Mouse (Mus musculus): ENCODE results near the gene Plcb1.

Plcb1 gene

DNA sequence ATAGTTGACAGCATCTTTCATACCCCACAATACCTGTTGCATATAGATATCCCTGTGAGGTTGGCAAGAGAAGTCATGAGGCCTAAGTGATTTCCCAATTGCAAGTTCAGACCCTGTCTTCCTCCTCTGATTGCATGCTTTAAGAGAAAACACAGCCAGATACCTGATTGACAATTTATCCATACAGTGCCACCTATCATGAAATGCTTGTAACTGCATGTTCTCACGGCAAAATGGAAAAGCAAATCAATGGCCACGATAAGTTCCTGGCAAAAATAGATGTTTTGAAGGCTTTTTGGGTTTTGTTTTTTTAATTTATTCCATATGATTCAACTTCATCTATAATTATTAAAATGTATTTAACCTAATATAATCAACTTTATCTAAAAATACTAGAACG lies 497.9 kb downstream of the Plcb1 start:
- no peak for TF ChIP-seq GATA4 (IDR thresholded peaks at IDR 0.05; ENCODE audit: insufficient replicate concordance, low read length)

DNA sequence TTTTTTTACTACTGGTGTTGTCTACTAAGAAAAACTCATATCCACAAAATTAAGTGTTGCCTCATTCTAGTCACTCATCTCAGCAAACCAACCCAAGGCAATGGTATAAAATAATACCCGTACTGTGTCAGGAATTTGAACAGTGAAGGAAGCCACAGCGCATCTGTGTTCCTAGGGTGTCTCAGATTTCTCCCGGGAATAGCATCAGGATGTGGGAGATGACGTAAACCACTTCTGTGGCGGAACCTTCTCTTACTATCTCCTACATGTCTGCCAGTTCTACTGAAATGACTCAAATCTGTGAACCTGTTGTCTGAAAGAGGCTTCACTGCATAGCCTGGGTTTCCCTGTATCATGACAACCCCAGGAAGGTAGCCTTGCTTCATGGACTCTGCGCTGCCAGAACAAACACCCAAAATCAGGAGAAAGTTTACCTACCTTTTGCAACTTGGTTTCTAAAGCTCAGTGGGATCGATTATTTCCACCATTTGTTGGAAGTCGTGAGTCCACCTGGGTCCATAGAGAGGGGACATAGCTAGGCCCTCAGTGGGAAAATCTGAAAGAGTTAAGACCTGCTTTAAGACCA lies 510.4 kb downstream of the Plcb1 start:
- no peak; the same call in 1 of the 2 replicates for TF ChIP-seq GATA4 (IDR thresholded peaks at IDR 0.05; ENCODE audit: insufficient replicate concordance, low read length)

DNA sequence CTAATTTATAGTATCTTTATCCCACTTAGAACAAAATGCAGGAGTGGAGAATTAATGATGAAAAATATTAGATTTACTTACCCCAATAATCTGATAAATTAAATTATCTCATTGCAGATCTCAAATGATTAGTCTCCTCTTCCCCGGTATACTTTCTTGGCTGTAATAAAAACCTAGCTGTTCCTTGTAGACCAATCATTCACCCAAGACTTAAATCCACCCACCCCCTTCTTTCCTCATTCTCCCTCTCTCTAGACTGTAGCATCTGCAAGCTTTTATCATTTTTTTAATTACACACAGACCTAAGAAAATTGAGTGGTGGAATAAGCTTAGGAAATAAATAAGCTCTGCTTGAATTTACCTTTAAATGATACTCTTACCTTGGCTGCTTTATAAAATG lies 514.6 kb downstream of the Plcb1 start:
- TF ChIP-seq GATA4 (IDR thresholded peaks at IDR 0.05; ENCODE audit: insufficient replicate concordance, low read length): no peak

DNA sequence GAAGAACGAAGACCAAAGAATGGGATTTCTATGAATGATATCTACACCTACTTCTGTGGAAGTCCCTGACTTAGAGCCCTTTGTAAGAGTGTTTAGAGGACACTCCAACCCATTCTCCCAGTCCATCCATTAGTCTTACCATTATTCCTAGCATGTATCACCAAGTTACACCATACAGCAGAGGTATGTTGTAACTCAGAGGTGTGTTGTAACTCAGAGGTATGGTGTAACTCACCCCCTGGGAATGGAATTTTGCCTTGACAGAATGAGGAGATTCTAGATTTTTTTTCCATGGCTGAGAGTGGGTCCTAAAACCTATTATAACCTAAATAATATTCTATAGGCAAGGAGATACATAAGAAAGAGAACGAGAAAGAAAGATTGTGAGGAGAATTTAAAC lies 516.6 kb downstream of the Plcb1 start:
- no peak for TF ChIP-seq GATA4 (IDR thresholded peaks at IDR 0.05; ENCODE audit: insufficient replicate concordance, low read length)

DNA sequence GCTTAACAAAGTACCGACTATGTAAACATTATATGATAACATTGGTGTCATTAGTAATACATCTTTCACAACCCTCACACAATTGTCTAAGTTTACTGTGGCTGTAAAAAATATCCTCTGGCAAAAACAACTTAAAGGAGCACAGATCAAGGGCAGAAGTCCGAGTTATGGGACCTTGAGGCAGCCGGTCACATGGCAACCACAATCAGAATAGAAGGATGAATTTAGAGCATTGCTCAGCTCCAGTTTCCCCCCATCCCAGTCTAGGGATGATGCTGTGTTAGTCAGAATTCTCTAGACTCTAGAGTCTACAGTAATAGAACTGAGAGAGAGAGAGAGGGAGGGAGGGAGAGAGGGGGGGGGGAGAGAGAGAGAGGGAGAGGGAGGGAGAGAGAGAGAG lies 519.3 kb downstream of the Plcb1 start:
- no peak for TF ChIP-seq GATA4 (IDR thresholded peaks at IDR 0.05; ENCODE audit: insufficient replicate concordance, low read length)

DNA sequence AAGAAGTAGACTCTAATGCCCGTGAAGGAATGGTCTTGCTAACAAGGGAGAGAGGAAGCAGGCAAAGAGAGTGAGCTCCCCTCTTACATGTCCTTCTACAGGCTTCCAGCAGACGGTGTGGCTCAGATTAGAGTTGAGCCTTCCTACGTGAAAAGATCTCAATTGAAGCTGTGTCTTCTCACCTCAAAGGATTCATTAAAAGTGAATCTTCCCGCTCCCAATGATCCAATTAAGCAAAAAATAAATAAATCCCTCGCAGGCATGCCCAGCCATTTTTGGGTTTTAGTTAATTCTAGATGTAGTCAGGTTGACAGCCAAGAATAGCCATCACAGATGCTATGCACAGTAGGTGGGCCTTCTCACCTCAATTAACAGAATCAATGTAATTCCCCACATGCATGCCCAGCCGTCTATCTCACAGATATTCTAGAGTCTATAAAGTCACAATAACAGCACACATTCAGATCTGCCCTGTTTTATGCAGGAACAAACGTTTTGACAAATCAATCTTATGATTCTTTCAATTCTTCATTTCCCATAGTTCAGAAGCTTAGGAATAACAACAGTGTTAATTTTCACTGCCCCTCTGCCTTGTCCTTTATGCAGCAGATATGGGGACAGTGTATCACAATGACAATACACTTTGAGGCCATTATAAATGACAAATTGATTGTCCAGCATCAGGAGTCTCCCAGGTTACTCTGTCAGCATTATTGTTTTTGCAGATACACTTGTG lies 520.0 kb downstream of the Plcb1 start:
- TF ChIP-seq GATA4 (IDR thresholded peaks at IDR 0.05; ENCODE audit: insufficient replicate concordance, low read length): no peak

DNA sequence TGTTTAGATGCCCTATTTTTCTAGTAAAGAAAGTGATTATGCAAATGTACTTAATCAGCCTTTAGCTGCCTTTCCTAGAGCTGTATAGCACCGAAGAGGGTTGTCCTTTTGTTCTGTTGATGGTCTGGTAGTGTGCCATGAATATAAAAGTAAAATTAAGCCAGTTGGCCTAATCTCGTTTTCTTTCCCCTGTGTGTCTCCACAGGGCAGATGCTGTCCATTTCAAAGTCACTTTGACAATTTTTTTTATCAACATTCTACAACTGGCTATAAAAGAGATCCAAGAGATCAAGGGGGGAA lies 520.6 kb downstream of the Plcb1 start:
- TF ChIP-seq GATA4 (IDR thresholded peaks at IDR 0.05; ENCODE audit: insufficient replicate concordance, low read length): no peak

DNA sequence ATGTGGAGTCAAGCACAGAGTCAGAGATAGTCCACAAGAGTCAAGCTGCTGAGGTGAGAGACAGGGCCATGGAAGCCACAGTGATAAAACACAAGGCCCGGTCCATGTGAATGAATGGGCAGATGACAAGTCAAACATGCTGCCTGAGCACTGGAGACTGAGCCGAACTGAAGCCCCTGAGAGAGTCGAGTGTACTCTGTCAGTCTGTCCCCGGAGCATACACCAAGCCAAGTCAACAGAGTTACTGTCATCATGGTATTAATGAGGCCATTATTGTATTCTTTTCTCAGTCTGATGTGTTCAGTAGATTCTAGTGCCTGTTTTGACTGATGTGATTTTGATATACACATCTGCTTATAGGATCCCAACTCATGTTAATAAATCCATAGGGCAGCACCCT lies 521.9 kb downstream of the Plcb1 start:
- no peak for TF ChIP-seq GATA4 (IDR thresholded peaks at IDR 0.05; ENCODE audit: insufficient replicate concordance, low read length)

DNA sequence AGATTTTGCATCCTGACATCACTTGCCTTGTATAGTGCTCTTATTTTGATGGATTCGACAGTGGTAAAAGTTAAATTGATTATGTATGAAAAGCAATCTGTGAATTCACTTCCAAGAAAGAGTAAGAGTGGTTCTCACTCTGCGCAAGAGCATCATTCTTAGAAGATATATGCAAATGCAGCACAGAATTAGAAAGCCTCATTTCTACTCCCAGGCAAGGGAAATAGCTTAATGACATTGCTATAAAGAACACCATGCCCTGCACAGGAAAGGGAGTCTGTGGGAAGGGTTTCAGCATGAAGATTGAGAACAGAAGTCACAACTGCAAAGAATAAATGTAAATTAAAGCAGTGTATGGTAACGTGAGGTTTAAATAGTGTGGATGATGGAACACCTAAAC lies 530.1 kb downstream of the Plcb1 start:
- TF ChIP-seq GATA4 (IDR thresholded peaks at IDR 0.05; ENCODE audit: insufficient replicate concordance, low read length): no peak

DNA sequence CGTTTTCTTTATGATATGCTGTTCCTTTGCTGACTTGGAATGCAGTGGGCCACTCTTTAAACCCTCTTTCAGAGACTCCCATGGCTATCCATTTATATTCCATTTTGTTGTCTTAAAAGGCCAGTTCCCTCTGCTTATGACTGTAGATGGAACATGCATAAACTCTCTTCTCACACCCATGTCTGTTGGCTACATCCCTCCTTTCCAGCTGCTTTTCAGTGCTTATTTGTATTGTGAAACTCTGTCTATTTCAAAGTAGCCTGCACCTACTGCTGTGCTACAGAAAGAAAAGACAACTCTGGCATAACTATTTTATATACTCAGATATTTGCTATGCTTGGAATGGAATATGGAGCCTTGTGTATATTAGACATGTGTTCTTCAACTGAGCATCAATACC lies 532.3 kb downstream of the Plcb1 start:
- TF ChIP-seq GATA4 (IDR thresholded peaks at IDR 0.05; ENCODE audit: insufficient replicate concordance, low read length): no peak

DNA sequence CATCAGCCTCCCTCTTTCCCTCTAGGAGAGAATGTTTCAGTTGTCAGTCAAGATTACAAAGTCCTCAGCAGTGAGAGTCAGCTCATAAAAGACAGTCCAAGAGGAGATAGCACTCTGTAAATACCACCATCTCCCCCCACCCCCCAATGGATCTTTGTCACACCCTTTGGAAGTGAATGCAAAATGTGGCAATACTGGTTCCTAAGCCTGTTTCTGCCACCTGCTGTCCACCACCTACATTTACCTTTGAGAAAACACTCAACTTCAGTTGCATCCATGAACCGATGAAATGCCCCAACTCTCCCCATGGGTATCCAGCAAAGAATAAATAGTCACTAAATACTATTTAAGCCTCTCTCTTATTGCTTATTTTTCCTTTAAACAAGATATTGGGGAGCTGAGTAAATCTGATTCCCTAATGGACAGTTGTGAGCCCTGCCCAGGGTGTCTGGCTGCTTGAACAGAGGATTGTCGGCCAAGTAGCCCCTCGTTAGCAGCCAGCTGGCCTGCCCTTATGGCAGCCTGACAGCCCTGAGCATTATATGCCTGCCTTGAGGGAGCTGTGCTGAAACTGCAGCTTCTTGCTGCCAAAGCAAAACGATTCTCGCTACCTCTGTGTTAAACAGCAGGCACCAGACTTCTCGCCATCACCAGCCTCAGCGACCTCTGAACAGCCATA lies 537.5 kb downstream of the Plcb1 start:
- TF ChIP-seq GATA4 (IDR thresholded peaks at IDR 0.05; ENCODE audit: insufficient replicate concordance, low read length): no peak

DNA sequence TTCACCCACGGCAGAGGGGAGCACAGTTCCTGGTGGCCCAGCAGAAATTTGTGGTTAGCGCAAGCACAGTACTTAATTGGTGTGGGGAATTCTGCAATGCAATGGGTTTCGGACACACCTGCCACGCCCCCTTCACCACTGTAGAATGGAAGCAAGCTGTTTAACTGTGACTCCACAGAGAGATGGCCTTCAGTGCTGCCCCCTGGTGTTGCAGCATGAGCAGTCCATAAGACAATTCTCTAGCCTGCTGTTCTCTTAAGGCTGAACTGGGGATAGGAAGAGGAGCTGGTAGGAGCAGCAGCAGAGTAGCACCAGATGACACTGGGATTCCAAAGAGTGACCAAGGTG lies 538.1 kb downstream of the Plcb1 start:
- TF ChIP-seq GATA4 (IDR thresholded peaks at IDR 0.05; ENCODE audit: insufficient replicate concordance, low read length): no peak

DNA sequence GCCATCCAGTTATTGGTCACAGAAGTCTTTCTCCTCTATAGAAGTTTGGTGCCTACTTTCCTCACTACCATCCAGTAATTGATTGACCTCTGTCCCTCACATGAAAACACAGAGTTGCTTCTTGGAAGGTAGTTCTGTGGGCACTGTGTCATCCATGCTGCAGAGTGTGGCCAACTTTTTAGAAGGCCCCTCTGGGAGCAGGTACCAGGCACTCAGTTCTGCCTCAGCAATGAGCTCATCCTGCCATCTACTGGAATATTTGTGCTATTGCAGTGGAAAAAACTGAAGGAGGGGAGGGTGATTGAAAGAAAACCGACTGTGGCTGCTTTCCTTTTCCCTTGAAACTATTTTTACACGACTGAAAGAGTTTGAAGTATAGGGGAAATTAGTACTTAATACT lies 542.9 kb downstream of the Plcb1 start:
- TF ChIP-seq GATA4 (IDR thresholded peaks at IDR 0.05; ENCODE audit: insufficient replicate concordance, low read length): no peak

DNA sequence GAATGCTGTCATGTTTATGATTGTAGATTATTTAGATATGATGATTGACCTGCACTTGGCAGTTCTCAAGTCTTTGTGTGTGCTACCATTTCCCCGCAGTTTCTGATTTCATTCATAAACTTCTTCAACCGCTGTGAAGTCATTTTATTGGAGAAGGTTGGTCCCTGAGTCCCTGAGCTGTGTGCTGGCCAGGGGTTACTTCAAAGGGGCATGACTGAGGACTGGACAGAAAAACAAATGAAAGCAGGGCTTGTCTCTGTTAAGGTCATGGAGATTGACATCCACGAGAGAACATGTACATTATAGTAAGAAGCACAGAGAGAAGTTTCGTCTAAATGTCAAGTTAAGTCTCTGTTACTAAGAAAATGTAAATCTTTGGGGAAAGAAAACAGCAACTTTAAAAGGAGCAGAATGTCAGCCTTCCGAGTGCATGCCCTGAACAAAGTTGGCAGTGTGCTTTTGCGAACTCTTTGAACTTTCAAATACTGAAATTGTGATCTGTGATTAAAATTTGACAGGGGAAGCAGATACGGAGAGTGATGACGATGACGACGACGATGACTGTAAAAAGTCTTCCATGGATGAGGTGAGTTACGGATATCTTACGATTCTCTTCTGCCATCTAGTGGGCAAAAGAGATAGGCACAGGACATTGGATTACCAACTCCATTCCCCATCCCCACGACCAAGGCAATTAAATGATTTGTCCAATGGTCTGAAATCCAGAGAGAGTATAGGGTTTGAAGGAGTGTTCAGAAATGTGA lies 544.1 kb downstream of the Plcb1 start:
- no peak for TF ChIP-seq GATA4 (IDR thresholded peaks at IDR 0.05; ENCODE audit: insufficient replicate concordance, low read length)

DNA sequence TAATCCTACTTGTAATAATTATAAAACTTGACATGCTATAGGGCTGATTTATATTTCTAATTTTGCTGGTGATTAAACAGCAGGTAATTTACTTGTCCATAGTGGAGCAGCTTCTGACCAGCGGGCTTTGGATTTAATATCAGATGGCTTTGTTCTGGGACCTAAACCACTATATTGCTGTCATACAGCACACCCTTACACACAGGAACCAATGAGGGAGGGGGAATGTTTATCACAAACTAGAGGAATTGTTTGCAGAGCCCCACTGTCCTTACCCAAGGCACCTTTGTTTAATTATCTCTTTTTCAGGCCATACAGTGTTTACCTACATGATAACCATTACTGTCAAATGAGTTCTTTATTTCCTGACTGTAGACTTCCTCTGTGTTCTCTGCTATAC lies 546.0 kb downstream of the Plcb1 start:
- TF ChIP-seq GATA4 (IDR thresholded peaks at IDR 0.05; ENCODE audit: insufficient replicate concordance, low read length): no peak

DNA sequence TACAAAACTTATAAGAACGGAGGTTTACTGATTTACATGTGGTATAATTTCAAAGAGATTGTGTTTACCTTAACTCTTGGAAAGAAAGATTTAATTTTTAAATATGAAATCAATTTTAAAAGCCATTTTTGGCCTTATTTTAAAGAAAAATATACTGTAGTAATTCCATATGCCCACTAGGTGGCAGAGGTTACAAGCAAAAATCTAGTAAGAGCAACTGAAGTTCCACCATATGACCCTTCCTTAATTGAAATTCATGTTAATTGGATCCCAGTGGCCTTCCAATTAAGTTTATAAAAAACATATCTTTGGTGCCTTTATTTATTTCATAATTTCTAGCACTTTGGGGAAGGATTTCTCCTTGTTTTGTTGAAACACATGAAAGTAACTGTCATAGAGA lies 570.4 kb downstream of the Plcb1 start:
- no peak for TF ChIP-seq GATA4 (IDR thresholded peaks at IDR 0.05; ENCODE audit: insufficient replicate concordance, low read length)
